Mouse (Mus musculus) myocyte (in vitro differentiated cells): Measurements from ENCODE around the gene Map4.

ENCODE experiments used
- MAX ChIP-seq: IDR thresholded peaks from one replicate; pipeline ENCODE4 v1.6.1; 2011; ENCODE audit warnings: low read depth, mild to moderate bottlenecking, control low read depth
- MYOG ChIP-seq, 3 experiments: IDR thresholded peaks; one replicate each; pipeline ENCODE4 v1.6.1; 2011; ENCODE audit warnings: control low read depth in 2 of 3, low read depth in 2 of 3, mild to moderate bottlenecking in 2 of 3; ENCODE audit not compliant: insufficient read length in 2 of 3, control insufficient read depth in 1 of 3, insufficient read depth in 1 of 3
- POLR2A ChIP-seq: IDR thresholded peaks from one replicate; pipeline ENCODE4 v1.6.1; 2011; ENCODE audit warnings: low read depth, mild to moderate bottlenecking, control low read depth, moderate library complexity; ENCODE audit not compliant: insufficient read length
- SRF ChIP-seq: IDR thresholded peaks from one replicate; pipeline ENCODE4 v1.6.1; 2011; ENCODE audit warnings: low read depth; ENCODE audit not compliant: control insufficient read depth, insufficient read length
- TCF12 ChIP-seq: IDR thresholded peaks from one replicate; pipeline ENCODE4 v1.6.1; 2011; ENCODE audit warnings: mild to moderate bottlenecking, control low read depth; ENCODE audit not compliant: poor library complexity, insufficient read depth, severe bottlenecking
- USF1 ChIP-seq: IDR thresholded peaks from one replicate; pipeline ENCODE4 v1.6.1; 2011; ENCODE audit warnings: low read depth, mild to moderate bottlenecking, control low read depth, moderate library complexity

DNA sequence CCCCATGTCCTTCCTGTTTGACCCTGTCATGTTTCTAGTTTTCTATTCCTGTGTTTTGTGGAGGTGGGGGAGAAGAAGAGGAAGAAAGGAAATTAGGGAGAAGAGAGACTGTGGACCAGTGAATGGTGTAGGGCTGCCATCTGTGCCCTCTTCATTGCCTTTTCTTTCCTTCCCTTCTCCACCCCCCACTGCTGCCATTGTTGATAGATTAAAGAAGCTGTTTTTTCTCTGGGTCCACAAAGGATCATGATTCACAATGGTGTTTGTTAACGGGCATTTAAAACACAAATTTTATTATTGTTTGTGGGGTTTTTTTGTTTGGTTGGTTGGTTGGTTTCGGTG lies 122.8 kb downstream of the Map4 start:
- no peak for TF ChIP-seq POLR2A
- no peak for TF ChIP-seq MAX
- TF ChIP-seq TCF12: no peak
- no peak for TF ChIP-seq SRF
- TF ChIP-seq MYOG (IDR thresholded peaks at IDR 0.05; ENCODE audit: control insufficient read depth in 1 of 3, insufficient read depth in 1 of 3, insufficient read length in 2 of 3, low read depth in 2 of 3): no peak
- TF ChIP-seq USF1: no peak
